In the genomic region with DNA sequence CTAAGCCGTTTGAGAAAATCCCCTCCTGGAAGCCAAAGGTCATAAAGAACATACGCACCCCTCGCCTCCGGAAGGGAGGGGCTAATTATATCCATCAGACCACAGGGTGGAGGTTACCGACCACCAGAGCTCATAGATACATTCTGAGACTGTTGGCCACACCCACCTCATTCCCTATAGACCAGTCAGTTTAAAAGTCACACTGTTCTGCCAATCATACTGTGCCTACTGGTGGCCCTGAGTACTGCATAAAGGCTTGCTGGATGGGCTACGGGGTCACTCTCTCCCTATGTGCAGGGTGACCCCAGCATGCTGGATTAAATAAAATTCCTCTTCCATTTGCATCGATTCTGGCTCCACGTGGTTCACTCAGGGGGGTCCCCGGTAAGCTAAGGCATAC, we compare ENCODE assay signal across 20 mouse cellular contexts.
DNase-seq lines count a peak whose midpoint lies in the region; ATAC-seq and TF ChIP-seq lines count a peak whose summit lies in the region.
"Had no signal": no experiment of that assay in that cellular context is flagged by ENCODE, and none has a peak within 500 bp of the region (broad histone marks: within the 10 kb centered on the region; RNA-seq: fewer than 3 reads in every experiment).

No protein-coding gene starts in this region.

- H3K4me2 ChIP-seq in lung, embryonic 14.5 days, result no peak overlapping the region
- H3K4me2 ChIP-seq in lung, postnatal 0 days (replicated peaks; ENCODE audit: low read depth, low read length), result no peak overlapping the region
- H3K4me2 ChIP-seq in midbrain, embryonic 14.5 days (ENCODE audit: low read length), result no peak overlapping the region
- H3K4me2 ChIP-seq: forebrain, embryonic 12.5 days; heart, embryonic 12.5 days; hindbrain, embryonic 14.5 days had no signal

- TF ChIP-seq CTCF in lung, embryonic 14.5 days (IDR thresholded peaks at IDR 0.05; ENCODE audit: low read depth), result peak; percentile 26; the same call in 1 of the 2 replicates
- TF ChIP-seq CTCF in lung, postnatal 0 days (IDR thresholded peaks at IDR 0.05), result no peak

- H3K4me3 ChIP-seq in lung, embryonic 14.5 days (ENCODE audit: low read depth, low read length), result no peak overlapping the region
- no peak overlapping the region for H3K4me3 ChIP-seq in lung, postnatal 0 days (ENCODE audit: low read depth, low read length)
- no peak overlapping the region for H3K4me3 ChIP-seq in midbrain, embryonic 14.5 days (replicated peaks; ENCODE audit: low read depth, low read length)
- no peak overlapping the region for H3K4me3 ChIP-seq in midbrain, embryonic 10.5 days
- H3K4me3 ChIP-seq: forebrain, embryonic 12.5 days; heart, adult 2 months; heart, embryonic 12.5 days; hindbrain, embryonic 10.5 days had no signal

- H3K9me3 ChIP-seq in lung, embryonic 14.5 days (ENCODE audit: low read depth, low read length), result no peaks in the 10 kb centered on the region
- H3K9me3 ChIP-seq in lung, postnatal 0 days (ENCODE audit: low read length), result no peaks in the 10 kb centered on the region
- H3K9me3 ChIP-seq in midbrain, embryonic 14.5 days (ENCODE audit: control insufficient read depth, low read length), result no peaks in the 10 kb centered on the region
- no peaks in the 10 kb centered on the region for H3K9me3 ChIP-seq in midbrain, embryonic 10.5 days (replicated peaks)
- H3K9me3 ChIP-seq: forebrain, embryonic 12.5 days; heart, embryonic 12.5 days; hindbrain, embryonic 10.5 days had no signal

- no peak overlapping the region for H3K27ac ChIP-seq in lung, embryonic 14.5 days (ENCODE audit: low read depth)
- no peak overlapping the region for H3K27ac ChIP-seq in lung, postnatal 0 days (ENCODE audit: low read length)
- no peak overlapping the region for H3K27ac ChIP-seq in midbrain, embryonic 14.5 days (replicated peaks; ENCODE audit: low read depth, low read length)
- H3K27ac ChIP-seq in midbrain, embryonic 10.5 days (replicated peaks), result no peak overlapping the region
- H3K27ac ChIP-seq: forebrain, embryonic 12.5 days; heart, adult 2 months; hindbrain, embryonic 10.5 days; hindbrain, embryonic 14.5 days had no signal

- H3K9ac ChIP-seq in lung, embryonic 14.5 days, result no peak overlapping the region
- no peak overlapping the region for H3K9ac ChIP-seq in lung, postnatal 0 days (replicated peaks; ENCODE audit: low read depth)
- no peak overlapping the region for H3K9ac ChIP-seq in midbrain, embryonic 14.5 days (replicated peaks; ENCODE audit: low read length)
- H3K9ac ChIP-seq: forebrain, embryonic 12.5 days; forebrain, postnatal 0 days; heart, embryonic 12.5 days; hindbrain, embryonic 14.5 days had no signal

- ATAC-seq in lung, embryonic 14.5 days (ENCODE audit: insufficient read depth), result no peak
- no peak for ATAC-seq in lung, postnatal 0 days
- ATAC-seq in midbrain, embryonic 14.5 days (ENCODE audit: low FRiP score, low TSS enrichment), result peak; percentile 58; the same call in 1 of the 2 replicates
- ATAC-seq: activated CD4-positive, CD25-positive, alpha-beta regulatory T cell, adult 4 months; forebrain, postnatal 0 days had no signal

- no peaks in the 10 kb centered on the region for H3K36me3 ChIP-seq in lung, embryonic 14.5 days (ENCODE audit: insufficient read depth)
- H3K36me3 ChIP-seq in lung, postnatal 0 days (ENCODE audit: insufficient read depth, low read length), result no peaks in the 10 kb centered on the region
- no peaks in the 10 kb centered on the region for H3K36me3 ChIP-seq in midbrain, embryonic 14.5 days (ENCODE audit: control insufficient read depth, insufficient read depth, low read length)
- H3K36me3 ChIP-seq in midbrain, embryonic 10.5 days, result no peaks in the 10 kb centered on the region
- H3K36me3 ChIP-seq: forebrain, embryonic 12.5 days; heart, embryonic 12.5 days; hindbrain, embryonic 10.5 days had no signal

- peaks cover 3% of the 10 kb centered on the region; the same call in 1 of the 2 replicates for H3K4me1 ChIP-seq in lung, embryonic 14.5 days (ENCODE audit: insufficient read depth)
- H3K4me1 ChIP-seq in lung, postnatal 0 days (ENCODE audit: insufficient read depth, low read depth, low read length), result no peaks in the 10 kb centered on the region
- H3K4me1 ChIP-seq in midbrain, embryonic 14.5 days (ENCODE audit: control insufficient read depth, insufficient read depth, low read length), result no peaks in the 10 kb centered on the region
- H3K4me1 ChIP-seq in midbrain, embryonic 10.5 days, result no peaks in the 10 kb centered on the region
- H3K4me1 ChIP-seq: forebrain, embryonic 12.5 days; heart, embryonic 12.5 days; hindbrain, embryonic 10.5 days had no signal

- no peaks in the 10 kb centered on the region for H3K27me3 ChIP-seq in lung, embryonic 14.5 days (ENCODE audit: insufficient read depth, low read length)
- no peaks in the 10 kb centered on the region for H3K27me3 ChIP-seq in lung, postnatal 0 days (replicated peaks; ENCODE audit: insufficient read depth, low read length)
- no peaks in the 10 kb centered on the region for H3K27me3 ChIP-seq in midbrain, embryonic 14.5 days (ENCODE audit: control insufficient read depth, insufficient read depth, low read length)
- H3K27me3 ChIP-seq in midbrain, embryonic 10.5 days (ENCODE audit: low read depth, poor library complexity, severe bottlenecking), result no peaks in the 10 kb centered on the region
- H3K27me3 ChIP-seq: CH12.LX; forebrain, embryonic 12.5 days; heart, embryonic 12.5 days had no signal

- no peak for TF ChIP-seq EP300 in lung, postnatal 0 days (IDR thresholded peaks at IDR 0.05)

- WGBS in lung, embryonic 14.5 days, result 79% methylated on average over 9 of the region's 9 CpGs
- WGBS in lung, postnatal 0 days, result 78% methylated on average over 9 of the region's 9 CpGs
- 79% methylated on average over 9 of the region's 9 CpGs for WGBS in midbrain, embryonic 14.5 days
- WGBS in midbrain, embryonic 10.5 days, result 81% methylated on average over 9 of the region's 9 CpGs

- no peak for DNase-seq in lung, embryonic 14.5 days
- no peak for DNase-seq in lung, postnatal 0 days (ENCODE audit: low spot score)
- DNase-seq in midbrain, embryonic 14.5 days, result no peak
- no peak for DNase-seq in midbrain, embryonic 10.5 days (ENCODE audit: low spot score)
- DNase-seq in WW6 (ENCODE audit: low read depth, low spot score), result peak; percentile 1
- DNase-seq in embryo, embryonic 11 days, result no peak
- DNase-seq in left cerebral cortex, adult 9 months (ENCODE audit: low spot score in 2 of 2), result no peak
- DNase-seq: adrenal gland, postnatal 14 days; cerebellum, adult 18-20 months; cerebellum, adult 9-11 months; cerebellum, postnatal 36 days; forebrain, postnatal 0 days; gastrocnemius, postnatal 14 days; heart, adult 2 months had no signal
